Mouse (Mus musculus) stomach, embryonic 16.5 days (tissue): ENCODE results near the gene Dera. TPM values are rescaled to one million over a fixed set of nuclear protein-coding genes. Genes with fewer than 3 reads are reported as not detected.

ENCODE experiments used
- ATAC-seq: fragments of 200-750 bp; cut with Nextera tagmentation; 2 replicates; pipeline ENCODE4 v1.8.0; 2017; ENCODE audit warnings: moderate number of reproducible peaks, moderate TSS enrichment; ENCODE audit not compliant: insufficient read depth, low FRiP score
- H3K27ac ChIP-seq: fragments of 300-500 bp; sonication (generic); 2 replicates; pipeline ENCODE4 v1.5.1; 2014; ENCODE audit warnings: low read length
- H3K27me3 ChIP-seq: fragments of 300-500 bp; sonication (generic); 2 replicates; pipeline ENCODE4 v1.6.1; 2014; ENCODE audit warnings: low read length, control low read depth, mixed read lengths; ENCODE audit not compliant: control insufficient read depth, insufficient read depth
- H3K36me3 ChIP-seq: fragments of 300-500 bp; sonication (generic); 2 replicates; pipeline ENCODE4 v1.6.1; 2014; ENCODE audit warnings: low read length; ENCODE audit not compliant: control insufficient read depth, insufficient read depth
- H3K4me1 ChIP-seq: fragments of 300-500 bp; sonication (generic); 2 replicates; pipeline ENCODE4 v1.6.1; 2014; ENCODE audit warnings: low read length, control low read depth, mixed read lengths; ENCODE audit not compliant: control insufficient read depth, insufficient read depth
- H3K4me2 ChIP-seq: fragments of 300-500 bp; sonication (generic); 2 replicates; pipeline ENCODE4 v1.6.1; 2014; ENCODE audit warnings: low read depth, low read length, mixed read lengths
- H3K4me3 ChIP-seq: fragments of 300-500 bp; sonication (generic); replicated peaks from 2 replicates; pipeline ENCODE4 v1.5.1; 2014; ENCODE audit warnings: mild to moderate bottlenecking, low read length
- H3K9ac ChIP-seq: fragments of 300-500 bp; sonication (generic); 2 replicates; pipeline ENCODE4 v1.6.1; 2014; ENCODE audit warnings: low read length
- H3K9me3 ChIP-seq: fragments of 300-500 bp; sonication (generic); replicated peaks from 2 replicates; pipeline ENCODE4 v1.6.1; 2016; ENCODE audit warnings: low read length, control low read depth; ENCODE audit not compliant: control insufficient read depth
- WGBS: fragments of 180-500 bp; shearing (Covaris S2); extraction: QIAGEN DNeasy Blood & Tissue Kit; methylation state at CpG from one replicate; pipeline ENCODE4 v1.1.7; 2014; 5-methylcytosine and 5-hydroxymethylcytosine counted together
- polyA plus RNA-seq: library from polyadenylated mRNA; unstranded; fragments of >200 nt; fragmentation: Nextera tagmentation; extraction: Ambion mirVana; gene quantifications from 2 replicates; pipeline ENCODE4 v1.2.1, GENCODE M21; 2015

Dera gene
- polyA plus RNA-seq, 1 experiment from 2014 or later: 65.5 TPM

GRCm38 (mm10) chr6:137810136-137810535 is 55.8 kb downstream of the Dera start:
- Histone ChIP-seq H3K4me2 (no peak overlapping the region), H3K27ac (no peak overlapping the region), H3K4me3 (no peak overlapping the region), H3K9me3 (no peaks in the 10 kb centered on the region), H3K4me1 (no peaks in the 10 kb centered on the region), H3K36me3 (no peaks in the 10 kb centered on the region), H3K9ac (no peak overlapping the region), H3K27me3 (no peaks in the 10 kb centered on the region)
- no peak for ATAC-seq
- 62% methylated on average over 5 of the region's 5 CpGs for WGBS

GRCm38 (mm10) chr6:137814006-137814405 is 59.7 kb downstream of the Dera start:
- Histone ChIP-seq H3K27ac (no peak overlapping the region), H3K4me3 (no peak overlapping the region), H3K4me1 (no peaks in the 10 kb centered on the region), H3K9me3 (no peaks in the 10 kb centered on the region), H3K27me3 (no peaks in the 10 kb centered on the region), H3K9ac (no peak overlapping the region), H3K36me3 (no peaks in the 10 kb centered on the region), H3K4me2 (no peak overlapping the region)
- no peak for ATAC-seq
- WGBS: 85% methylated on average over 1 of the region's 1 CpGs

GRCm38 (mm10) chr6:137816508-137816907 is 62.2 kb downstream of the Dera start:
- no peaks in the 10 kb centered on the region for H3K36me3 ChIP-seq
- H3K27ac ChIP-seq: no peak overlapping the region
- no peaks in the 10 kb centered on the region for H3K9me3 ChIP-seq
- H3K4me1 ChIP-seq: no peaks in the 10 kb centered on the region
- no peak overlapping the region for H3K4me3 ChIP-seq
- no peak overlapping the region for H3K4me2 ChIP-seq
- 58% methylated on average over 9 of the region's 9 CpGs for WGBS
- H3K27me3 ChIP-seq: no peaks in the 10 kb centered on the region
- ATAC-seq: no peak
- H3K9ac ChIP-seq: no peak overlapping the region

GRCm38 (mm10) chr6:137822550-137822949 is 68.2 kb downstream of the Dera start:
- Histone ChIP-seq H3K4me1 (no peaks in the 10 kb centered on the region), H3K36me3 (no peaks in the 10 kb centered on the region), H3K4me2 (no peak overlapping the region), H3K4me3 (no peak overlapping the region), H3K27ac (no peak overlapping the region), H3K9me3 (no peaks in the 10 kb centered on the region), H3K27me3 (no peaks in the 10 kb centered on the region), H3K9ac (no peak overlapping the region)
- ATAC-seq: no peak
- 74% methylated on average over 5 of the region's 5 CpGs for WGBS

GRCm38 (mm10) chr6:137824046-137825021 is 70.0 kb downstream of the Dera start:
- Histone ChIP-seq H3K36me3 (no peaks in the 10 kb centered on the region), H3K4me1 (no peaks in the 10 kb centered on the region), H3K9ac (no peak overlapping the region), H3K9me3 (no peaks in the 10 kb centered on the region), H3K4me3 (no peak overlapping the region), H3K27ac (no peak overlapping the region), H3K27me3 (no peaks in the 10 kb centered on the region), H3K4me2 (no peak overlapping the region)
- ATAC-seq: no peak
- WGBS: 83% methylated on average over 7 of the region's 7 CpGs

- Histone ChIP-seq H3K4me3 (no peak overlapping the region), H3K9me3 (no peaks in the 10 kb centered on the region), H3K36me3 (no peaks in the 10 kb centered on the region), H3K4me2 (no peak overlapping the region), H3K27me3 (no peaks in the 10 kb centered on the region), H3K9ac (no peak overlapping the region), H3K4me1 (no peaks in the 10 kb centered on the region), H3K27ac (no peak overlapping the region)
- no peak for ATAC-seq
- WGBS: 82% methylated on average over 5 of the region's 5 CpGs
Measured at GRCm38 (mm10) chr6:137825022-137825613, 70.8 kb downstream of the Dera start.

GRCm38 (mm10) chr6:137829056-137829776 is 74.9 kb downstream of the Dera start:
- no peaks in the 10 kb centered on the region for H3K4me1 ChIP-seq
- H3K9me3 ChIP-seq: no peaks in the 10 kb centered on the region
- ATAC-seq: peak; percentile 60; the same call in 1 of the 2 replicates
- no peaks in the 10 kb centered on the region for H3K36me3 ChIP-seq
- H3K27me3 ChIP-seq: no peaks in the 10 kb centered on the region
- H3K9ac ChIP-seq: no peak overlapping the region
- 89% methylated on average over 12 of the region's 12 CpGs for WGBS
- H3K27ac ChIP-seq: no peak overlapping the region
- H3K4me2 ChIP-seq: no peak overlapping the region
- no peak overlapping the region for H3K4me3 ChIP-seq

GRCm38 (mm10) chr6:137836799-137837198 is 82.5 kb downstream of the Dera start:
- WGBS: 92% methylated on average over 13 of the region's 13 CpGs
- H3K27ac ChIP-seq: no peak overlapping the region
- no peak for ATAC-seq

GRCm38 (mm10) chr6:137843337-137843736 is 89.0 kb downstream of the Dera start:
- no peak overlapping the region for H3K27ac ChIP-seq
- no peak overlapping the region for H3K9ac ChIP-seq
- H3K4me1 ChIP-seq: no peaks in the 10 kb centered on the region
- no peak overlapping the region for H3K4me2 ChIP-seq
- H3K4me3 ChIP-seq: no peak overlapping the region
- 76% methylated on average over 3 of the region's 3 CpGs for WGBS
- H3K27me3 ChIP-seq: no peaks in the 10 kb centered on the region
- no peak for ATAC-seq
- no peaks in the 10 kb centered on the region for H3K9me3 ChIP-seq
- H3K36me3 ChIP-seq: no peaks in the 10 kb centered on the region

More at GRCm38 (mm10) chr6:137836799-137837198, 82.5 kb downstream of the Dera start:
- Histone ChIP-seq H3K9ac (no peak overlapping the region), H3K36me3 (no peaks in the 10 kb centered on the region), H3K4me2 (no peak overlapping the region), H3K4me1 (no peaks in the 10 kb centered on the region), H3K27me3 (no peaks in the 10 kb centered on the region), H3K4me3 (no peak overlapping the region), H3K9me3 (no peaks in the 10 kb centered on the region)
